ENCODE assay signal across 24 mouse cellular contexts in genomic region chr17:70004628-70005027, GRCm38 (mm10). TPM values are rescaled to one million over a fixed set of nuclear protein-coding genes. Genes with fewer than 3 reads are reported as not detected.
DNase-seq lines count a peak whose midpoint lies in the region; ATAC-seq and TF ChIP-seq lines count a peak whose summit lies in the region.
"Had no signal": no experiment of that assay in that cellular context is flagged by ENCODE, and none has a peak within 500 bp of the region (broad histone marks: within the 10 kb centered on the region; RNA-seq: fewer than 3 reads in every experiment).

No protein-coding gene starts in this region.

- H3K9ac ChIP-seq in kidney, embryonic 15.5 days = no peak overlapping the region
- no peak overlapping the region for H3K9ac ChIP-seq in liver, adult 2 months (ENCODE audit: low read depth, low read length)
- no peak overlapping the region for H3K9ac ChIP-seq in liver, embryonic 12.5 days
- H3K9ac ChIP-seq: embryonic facial prominence, embryonic 13.5 days; forebrain, embryonic 12.5 days; heart, embryonic 13.5 days; hindbrain, embryonic 15.5 days had no signal

- no peak for TF ChIP-seq CTCF in liver, adult 2 months (IDR thresholded peaks at IDR 0.05; ENCODE audit: low read depth, low read length)
- TF ChIP-seq CTCF in C2C12 (IDR thresholded peaks at IDR 0.05; ENCODE audit: control insufficient read depth, insufficient read depth, insufficient read length) = no peak

- no peaks in the 10 kb centered on the region for H3K36me3 ChIP-seq in kidney, embryonic 15.5 days
- no peaks in the 10 kb centered on the region for H3K36me3 ChIP-seq in liver, adult 2 months (ENCODE audit: control insufficient read depth, insufficient read depth, low read length)
- no peaks in the 10 kb centered on the region for H3K36me3 ChIP-seq in liver, embryonic 12.5 days
- H3K36me3 ChIP-seq in C2C12 (ENCODE audit: control insufficient read depth, insufficient read depth) = no peaks in the 10 kb centered on the region
- H3K36me3 ChIP-seq: embryonic facial prominence, embryonic 13.5 days; forebrain, embryonic 12.5 days; heart, embryonic 13.5 days; hindbrain, embryonic 15.5 days had no signal

- H3K27me3 ChIP-seq in kidney, embryonic 15.5 days = no peaks in the 10 kb centered on the region
- H3K27me3 ChIP-seq in liver, adult 2 months (ENCODE audit: control insufficient read depth, insufficient read depth, low read length) = no peaks in the 10 kb centered on the region
- H3K27me3 ChIP-seq in liver, embryonic 12.5 days (replicated peaks) = no peaks in the 10 kb centered on the region
- no peaks in the 10 kb centered on the region for H3K27me3 ChIP-seq in C2C12 (ENCODE audit: control insufficient read depth, insufficient read depth, insufficient read length)
- H3K27me3 ChIP-seq: embryonic facial prominence, embryonic 13.5 days; forebrain, embryonic 12.5 days; heart, embryonic 13.5 days; hindbrain, embryonic 15.5 days; Patski had no signal

- no peaks in the 10 kb centered on the region for H3K9me3 ChIP-seq in kidney, embryonic 15.5 days (replicated peaks)
- H3K9me3 ChIP-seq in liver, embryonic 12.5 days (replicated peaks) = no peaks in the 10 kb centered on the region
- H3K9me3 ChIP-seq: embryonic facial prominence, embryonic 13.5 days; forebrain, embryonic 12.5 days; heart, embryonic 13.5 days; hindbrain, embryonic 15.5 days had no signal

- no peaks in the 10 kb centered on the region; the same call in 1 of the 2 replicates for H3K79me2 ChIP-seq in liver, adult 2 months (ENCODE audit: control insufficient read depth, insufficient read depth, low read length)
- no peaks in the 10 kb centered on the region for H3K79me2 ChIP-seq in C2C12 (ENCODE audit: control insufficient read depth, insufficient read depth)

- 54% methylated on average over 6 of the region's 6 CpGs for WGBS in kidney, embryonic 15.5 days
- WGBS in liver, adult 2 months = 67% methylated on average over 6 of the region's 6 CpGs
- WGBS in liver, embryonic 12.5 days (ENCODE audit: insufficient replicate concordance) = 61% methylated on average over 6 of the region's 6 CpGs

- no peak overlapping the region for H3ac ChIP-seq in C2C12 (ENCODE audit: control insufficient read depth, insufficient read length, low read depth)

- no peaks in the 10 kb centered on the region for H3K79me3 ChIP-seq in C2C12 (ENCODE audit: low read depth)

- no peak overlapping the region for H3K27ac ChIP-seq in kidney, embryonic 15.5 days
- no peak overlapping the region for H3K27ac ChIP-seq in liver, adult 2 months (replicated peaks; ENCODE audit: insufficient read depth, low read depth, low read length)
- no peak overlapping the region for H3K27ac ChIP-seq in liver, embryonic 12.5 days
- H3K27ac ChIP-seq: embryonic facial prominence, embryonic 13.5 days; forebrain, embryonic 12.5 days; gastrocnemius, adult 2 months; heart, embryonic 13.5 days; hindbrain, embryonic 15.5 days had no signal

- no peak for DNase-seq in kidney, postnatal 36 days
- DNase-seq in liver, adult 2 months (ENCODE audit: extremely low read depth, low read depth, low spot score) = peak; percentile 74
- no peak for DNase-seq in heart, adult 8-10 months (ENCODE audit: low spot score)
- no peak for DNase-seq in thymus, postnatal 25 days
- DNase-seq: adrenal gland, adult 8-10 months; adrenal gland, postnatal 36 days; B cell, adult 2 months; cerebellum, adult 11-12 months; cerebellum, postnatal 25 days; gastrocnemius, adult 2 months; gastrocnemius, postnatal 25 days; heart, postnatal 36 days had no signal

- H3K4me3 ChIP-seq in kidney, embryonic 15.5 days (replicated peaks) = no peak overlapping the region
- H3K4me3 ChIP-seq in liver, adult 2 months (ENCODE audit: insufficient read depth, low read depth, low read length) = no peak overlapping the region
- no peak overlapping the region for H3K4me3 ChIP-seq in liver, embryonic 12.5 days
- H3K4me3 ChIP-seq in C2C12 (ENCODE audit: insufficient read depth, poor library complexity, severe bottlenecking) = no peak overlapping the region
- H3K4me3 ChIP-seq: embryonic facial prominence, embryonic 13.5 days; forebrain, embryonic 12.5 days; gastrocnemius, adult 2 months; heart, embryonic 13.5 days; hindbrain, embryonic 15.5 days had no signal

- no peak overlapping the region for H3K4me2 ChIP-seq in kidney, embryonic 15.5 days
- H3K4me2 ChIP-seq in liver, embryonic 12.5 days = no peak overlapping the region
- H3K4me2 ChIP-seq: embryonic facial prominence, embryonic 13.5 days; forebrain, embryonic 12.5 days; heart, embryonic 13.5 days; hindbrain, embryonic 15.5 days had no signal

- 0 out of 2 replicates have a peak, but pooled peaks have one; percentile 52 for ATAC-seq in kidney, embryonic 15.5 days (replicated peaks; ENCODE audit: low FRiP score)
- ATAC-seq in liver, embryonic 12.5 days = no peak
- ATAC-seq: activated CD4-positive, CD25-positive, alpha-beta regulatory T cell, adult 4 months; forebrain, embryonic 16.5 days; Patski had no signal

- no peaks in the 10 kb centered on the region for H3K4me1 ChIP-seq in kidney, embryonic 15.5 days
- H3K4me1 ChIP-seq in liver, adult 2 months (ENCODE audit: control insufficient read depth, insufficient read depth, low read length) = no peaks in the 10 kb centered on the region
- H3K4me1 ChIP-seq in liver, embryonic 12.5 days = no peaks in the 10 kb centered on the region
- H3K4me1 ChIP-seq: embryonic facial prominence, embryonic 13.5 days; forebrain, embryonic 12.5 days; heart, embryonic 13.5 days; hindbrain, embryonic 15.5 days had no signal

- TF ChIP-seq POLR2A in liver, adult 2 months (IDR thresholded peaks at IDR 0.05; ENCODE audit: extremely low read depth, insufficient read depth, low read length) = no peak

TF ChIP-seq in C2C12, 6 proteins besides CTCF, POLR2A, EP300 and RAD21:
- TF ChIP-seq USF1 (IDR thresholded peaks at IDR 0.05; ENCODE audit: low read depth) = no peak
- peak; percentile 79 for TF ChIP-seq MYOD1 (IDR thresholded peaks at IDR 0.05; ENCODE audit: control insufficient read depth, insufficient read length, low read depth)
- no peak for TF ChIP-seq MAX (IDR thresholded peaks at IDR 0.05)

RNA-seq across cellular contexts. Expression of gene Dlgap1, which starts 35.8 kb away (rescaled TPM):
- polyA plus RNA-seq in kidney, embryonic 15.5 days (2015; fragmentation: Nextera tagmentation; extraction: Ambion mirVana) = 3.6 and 4.1 TPM in 2 replicates
- total RNA-seq in liver, adult 2 months (2014; rRNA removed) = 1.5 and 3.3 TPM in 2 replicates
- 0.55 and 0.75 TPM in 2 replicates for polyA plus RNA-seq in liver, adult 2 months (2012; rRNA removed)
- polyA plus RNA-seq in liver, embryonic 12.5 days (2016; fragmentation: Nextera tagmentation; extraction: Ambion mirVana) = 0.07 and 0.08 TPM in 2 replicates
- polyA plus RNA-seq in C2C12 (2012; fragmentation: generic; extraction: Trizol) = 0.22 TPM
- 1 to 10 TPM in 1 of 4 experiments, under 1 TPM in 3; 0.49 to 1.1 (median 0.80) TPM for total RNA-seq in heart, adult 8-10 months (2022)
- total RNA-seq: granulocyte monocyte progenitor cell, adult 5-6 weeks; MEL had no signal
